Mouse (Mus musculus) testis, postnatal 10 days (tissue): ENCODE data around the gene Nsun7.
A peak's percentile ranks its signal among the peaks of the same experiment; 100 is the strongest.

Source experiments
- DNase-seq: peaks from one replicate; pipeline ENCODE4 v3.0.0; 2021; ENCODE audit warnings: low spot score

The Nsun7 gene

GRCm38 (mm10) chr5:66280742-66281141 lies 21.0 kb downstream of the Nsun7 start:
- DNase-seq: no peak

GRCm38 (mm10) chr5:66294106-66294625 lies 34.5 kb downstream of the Nsun7 start:
- DNase-seq: no peak

- DNase-seq: no peak
Observed at GRCm38 (mm10) chr5:66294952-66295351, 35.3 kb downstream of the Nsun7 start.

GRCm38 (mm10) chr5:66296116-66296515 lies 36.4 kb downstream of the Nsun7 start:
- DNase-seq: no peak

- peak; percentile 30 for DNase-seq
Observed at GRCm38 (mm10) chr5:66298856-66299255, 39.2 kb downstream of the Nsun7 start.

- peak; percentile 32 for DNase-seq
Observed at GRCm38 (mm10) chr5:66300576-66300975, 40.9 kb downstream of the Nsun7 start.

GRCm38 (mm10) chr5:66302085-66302815 lies 42.6 kb downstream of the Nsun7 start:
- DNase-seq: peak; percentile 34

- no peak for DNase-seq
Observed at GRCm38 (mm10) chr5:66302873-66303272, 43.2 kb downstream of the Nsun7 start.

GRCm38 (mm10) chr5:66304300-66305067 lies 44.8 kb downstream of the Nsun7 start:
- DNase-seq: no peak

GRCm38 (mm10) chr5:66305511-66305910 lies 45.8 kb downstream of the Nsun7 start:
- no peak for DNase-seq

GRCm38 (mm10) chr5:66310328-66310727 lies 50.6 kb downstream of the Nsun7 start:
- no peak for DNase-seq

- no peak for DNase-seq
Observed at GRCm38 (mm10) chr5:66310806-66311205, 51.1 kb downstream of the Nsun7 start.

- DNase-seq: no peak
Observed at GRCm38 (mm10) chr5:66315791-66316190, 56.1 kb downstream of the Nsun7 start.

- peak; percentile 74 for DNase-seq
Observed at GRCm38 (mm10) chr5:66319341-66319740, 59.6 kb downstream of the Nsun7 start.

- DNase-seq: no peak
Observed at GRCm38 (mm10) chr5:66319827-66320404, 60.2 kb downstream of the Nsun7 start.

GRCm38 (mm10) chr5:66323131-66323530 lies 63.4 kb downstream of the Nsun7 start:
- no peak for DNase-seq

GRCm38 (mm10) chr5:66323603-66324002 lies 63.9 kb downstream of the Nsun7 start:
- DNase-seq: no peak

- no peak for DNase-seq
Observed at GRCm38 (mm10) chr5:66326395-66326794, 66.7 kb downstream of the Nsun7 start.

GRCm38 (mm10) chr5:66327949-66328726 lies 68.4 kb downstream of the Nsun7 start:
- DNase-seq: no peak

- no peak for DNase-seq
Observed at GRCm38 (mm10) chr5:66328766-66329165, 69.1 kb downstream of the Nsun7 start.

GRCm38 (mm10) chr5:66330806-66331205 lies 71.1 kb downstream of the Nsun7 start:
- no peak for DNase-seq
